Mouse (Mus musculus) forebrain, embryonic 15.5 days (tissue): Measurements from ENCODE around the gene 2300002M23Rik. TPM values are rescaled to one million over a fixed set of nuclear protein-coding genes. Genes with fewer than 3 reads are reported as not detected.

Source experiments
- ATAC-seq: fragments of 200-750 bp; cut with Nextera tagmentation; replicated peaks from 2 replicates; pipeline ENCODE4 v1.8.0; 2017; ENCODE audit warnings: mild to moderate bottlenecking, moderate TSS enrichment, moderate library complexity
- H3K27ac ChIP-seq: fragments of 300-500 bp; sonication (generic); replicated peaks from 2 replicates; pipeline ENCODE4 v1.5.1; 2015; ENCODE audit warnings: mild to moderate bottlenecking, inconsistent platforms
- H3K27me3 ChIP-seq: fragments of 300-500 bp; sonication (generic); 2 replicates; pipeline ENCODE4 v1.6.1; 2015; ENCODE audit warnings: inconsistent platforms
- H3K36me3 ChIP-seq: fragments of 300-500 bp; sonication (generic); 2 replicates; pipeline ENCODE4 v1.6.1; 2015; ENCODE audit warnings: mild to moderate bottlenecking, inconsistent platforms
- H3K4me1 ChIP-seq: fragments of 300-500 bp; sonication (generic); 2 replicates; pipeline ENCODE4 v1.6.1; 2015; ENCODE audit warnings: inconsistent platforms
- H3K4me2 ChIP-seq: fragments of 300-500 bp; sonication (generic); replicated peaks from 2 replicates; pipeline ENCODE4 v1.6.1; 2015; ENCODE audit warnings: mild to moderate bottlenecking, inconsistent platforms
- H3K4me3 ChIP-seq: fragments of 300-500 bp; sonication (generic); 2 replicates; pipeline ENCODE4 v1.5.1; 2015; ENCODE audit warnings: mild to moderate bottlenecking, inconsistent platforms
- H3K9ac ChIP-seq: fragments of 300-500 bp; sonication (generic); replicated peaks from 2 replicates; pipeline ENCODE4 v1.6.1; 2015; ENCODE audit warnings: mild to moderate bottlenecking, inconsistent platforms
- H3K9me3 ChIP-seq: fragments of 300-500 bp; sonication (generic); 2 replicates; pipeline ENCODE4 v1.6.1; 2016; ENCODE audit warnings: inconsistent platforms
- WGBS: fragments of 180-500 bp; shearing (Covaris S2); methylation state at CpG from one replicate; pipeline ENCODE4 v1.1.7; 2015; ENCODE audit warnings: mixed read lengths; 5-methylcytosine and 5-hydroxymethylcytosine counted together
- polyA plus RNA-seq: library from polyadenylated mRNA; unstranded; fragments of >200 nt; fragmentation: Nextera tagmentation; extraction: Ambion mirVana; gene quantifications from 2 replicates; pipeline ENCODE4 v1.2.1, GENCODE M21; 2015

2300002M23Rik gene
- not detected in 2 replicates for polyA plus RNA-seq

DNA sequence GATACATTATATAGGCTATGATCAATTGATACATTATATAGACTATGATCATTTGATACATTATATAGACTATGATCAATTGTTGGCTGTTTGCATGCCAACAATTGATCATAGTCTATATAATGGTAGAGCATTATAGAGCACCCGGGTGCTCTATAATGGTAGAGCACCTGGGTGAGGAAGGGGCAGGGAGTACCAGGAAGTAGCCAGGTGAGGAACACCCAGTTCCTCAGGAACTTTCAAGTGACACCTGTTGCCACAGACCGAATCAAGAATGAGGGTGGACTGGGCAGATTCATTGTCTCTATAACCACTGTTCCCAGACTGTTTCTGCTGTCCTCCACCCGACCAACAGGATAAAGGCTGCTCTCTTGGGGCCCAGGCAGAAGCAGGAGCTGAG lies at the start of gene 2300002M23Rik:
Gene 2300002M23Rik (plus strand): TSS at position 301 of the 400 bp plus-strand sequence.
- WGBS = 61% methylated on average over 3 of the region's 3 CpGs
- Histone ChIP-seq H3K9ac (no peak within 1 kb of the TSS), H3K4me3 (no peak within 1 kb of the TSS), H3K4me1 (peaks cover 13% of the 10 kb centered on the region), H3K9me3 (no peaks in the 10 kb centered on the region), H3K27ac (no peak within 1 kb of the TSS), H3K4me2 (no peak within 1 kb of the TSS), H3K36me3 (no peaks in the 10 kb centered on the region), H3K27me3 (no peaks in the 10 kb centered on the region)
- ATAC-seq = no peak

DNA sequence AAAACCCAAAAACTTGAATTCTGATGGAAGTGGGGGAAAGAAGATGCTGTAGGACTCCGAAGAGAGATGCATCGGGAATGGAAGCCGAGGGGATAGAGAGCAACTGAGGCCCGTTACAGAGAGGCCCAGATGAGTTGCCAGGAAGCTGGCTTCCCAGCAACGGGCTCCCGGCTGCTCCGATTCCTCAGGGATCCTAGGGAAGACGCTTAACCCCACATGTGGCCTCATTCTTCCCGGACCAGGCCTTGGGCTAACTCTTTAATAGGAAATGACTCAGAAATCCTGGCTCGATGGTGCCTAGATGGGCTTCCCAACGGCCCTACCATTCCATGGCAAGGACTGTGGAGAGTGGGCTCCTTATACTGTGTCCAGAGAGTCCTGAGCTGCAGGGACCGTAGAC lies 49.7 kb upstream of the 2300002M23Rik start:
- Histone ChIP-seq H3K36me3 (no peaks in the 10 kb centered on the region), H3K4me2 (peak overlapping the region; percentile 72), H3K27me3 (no peaks in the 10 kb centered on the region), H3K9me3 (no peaks in the 10 kb centered on the region), H3K4me1 (peaks cover 30% of the 10 kb centered on the region), H3K9ac (peak overlapping the region; percentile 49), H3K4me3 (peak overlapping the region; percentile 59), H3K27ac (0 out of 2 replicates have a peak overlapping the region, but pooled peaks have one; percentile 35)
- no peak for ATAC-seq
- whole genome bisulfite sequencing = 9% methylated on average over 12 of the region's 12 CpGs

DNA sequence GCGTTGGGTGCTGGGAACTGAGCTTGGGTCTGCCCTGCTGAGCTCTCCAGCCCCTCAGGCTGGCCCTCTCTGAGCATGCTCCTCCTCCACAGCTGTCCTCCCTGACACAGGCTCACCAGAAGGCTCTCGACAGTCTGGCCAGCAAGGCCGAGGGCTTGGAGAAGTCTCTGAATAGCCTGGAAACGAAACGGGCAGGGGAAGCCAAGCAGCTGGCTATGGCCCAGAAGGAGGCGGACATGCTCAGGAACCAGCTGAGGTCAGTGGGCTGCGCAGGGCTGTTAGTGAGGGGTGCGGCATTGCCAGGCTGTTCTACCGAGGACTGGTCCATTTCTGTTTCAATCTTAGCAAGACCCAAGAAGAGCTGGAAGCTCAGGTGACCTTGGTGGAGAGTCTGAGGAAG lies 42.9 kb upstream of the 2300002M23Rik start:
- WGBS = 89% methylated on average over 9 of the region's 9 CpGs
- Histone ChIP-seq H3K4me2 (no peak overlapping the region), H3K4me1 (no peaks in the 10 kb centered on the region), H3K9ac (no peak overlapping the region), H3K27ac (no peak overlapping the region), H3K27me3 (no peaks in the 10 kb centered on the region), H3K4me3 (no peak overlapping the region), H3K9me3 (no peaks in the 10 kb centered on the region), H3K36me3 (no peaks in the 10 kb centered on the region)
- ATAC-seq = no peak

DNA sequence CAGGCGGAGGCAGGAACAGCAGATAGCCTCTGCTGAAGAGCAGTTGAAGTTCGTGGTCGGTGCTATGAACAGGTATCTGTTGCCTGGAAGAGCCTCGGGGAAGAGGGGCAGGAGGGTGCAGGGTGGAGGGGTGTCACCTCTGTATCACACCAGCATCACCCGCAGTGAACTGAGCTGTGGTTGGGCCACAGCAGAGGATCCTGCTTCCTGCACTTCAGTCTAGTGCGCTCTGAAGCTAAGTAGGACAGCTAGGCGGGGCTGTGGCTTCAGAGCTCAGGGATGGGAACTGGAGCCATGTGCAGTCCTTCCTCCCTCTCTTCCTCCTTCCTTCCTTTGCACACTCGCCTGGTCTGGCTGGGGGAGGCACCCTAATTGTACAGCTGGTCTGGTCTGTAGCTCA lies 40.6 kb upstream of the 2300002M23Rik start:
- Histone ChIP-seq H3K4me1 (no peaks in the 10 kb centered on the region), H3K27ac (no peak overlapping the region), H3K4me2 (no peak overlapping the region), H3K36me3 (no peaks in the 10 kb centered on the region), H3K4me3 (no peak overlapping the region), H3K9ac (no peak overlapping the region), H3K27me3 (no peaks in the 10 kb centered on the region), H3K9me3 (no peaks in the 10 kb centered on the region)
- 80% methylated on average over 8 of the region's 8 CpGs for WGBS
- no peak for ATAC-seq

DNA sequence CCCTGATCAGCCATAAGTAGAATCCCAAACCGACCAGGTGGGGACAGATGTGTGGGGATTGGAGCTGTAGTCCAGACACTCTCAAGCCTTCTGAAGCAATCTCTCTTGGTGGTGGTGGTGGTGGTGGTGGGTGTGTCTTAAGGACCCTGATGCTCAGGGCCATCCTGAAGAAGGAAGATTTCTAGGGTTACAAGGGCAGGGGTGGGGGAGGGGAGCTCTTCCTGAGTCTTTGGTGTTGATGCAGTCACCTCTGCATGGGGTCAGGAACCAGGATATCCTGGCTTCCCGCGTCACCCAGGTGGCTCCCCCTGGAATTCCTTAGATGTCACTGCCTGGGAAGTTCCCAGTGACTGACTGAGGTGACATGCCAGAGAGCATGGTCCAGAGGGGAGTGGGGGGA lies 34.9 kb upstream of the 2300002M23Rik start:
- H3K4me3 ChIP-seq = no peak overlapping the region
- no peak for ATAC-seq
- H3K4me1 ChIP-seq = no peaks in the 10 kb centered on the region
- no peaks in the 10 kb centered on the region for H3K36me3 ChIP-seq
- H3K9ac ChIP-seq = no peak overlapping the region
- no peak overlapping the region for H3K27ac ChIP-seq
- no peaks in the 10 kb centered on the region for H3K9me3 ChIP-seq
- H3K27me3 ChIP-seq = no peaks in the 10 kb centered on the region
- 25% methylated on average over 3 of the region's 3 CpGs for WGBS
- no peak overlapping the region for H3K4me2 ChIP-seq

DNA sequence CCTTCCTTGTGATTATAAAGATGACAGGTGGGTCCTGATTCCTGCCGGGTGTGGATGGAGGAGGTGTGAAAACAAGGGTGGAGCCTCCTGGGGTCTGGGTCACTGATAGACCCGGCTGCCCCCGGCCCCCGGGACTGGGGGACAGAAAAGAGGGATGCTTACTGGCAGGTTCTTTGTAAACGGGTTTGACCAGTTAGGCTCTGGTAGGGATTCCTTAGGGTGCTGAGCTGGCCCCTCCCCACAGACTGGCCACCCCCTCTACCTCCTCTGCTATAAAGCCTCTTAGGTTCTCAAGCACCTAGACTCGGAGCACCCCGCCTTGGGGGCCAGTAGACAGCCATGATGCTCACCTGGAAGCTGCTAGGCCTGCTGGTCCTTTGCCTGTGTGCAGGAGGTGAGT lies 34.3 kb upstream of the 2300002M23Rik start, which contains the start of gene Psors1c2:
Gene Psors1c2 (plus strand): TSS at position 301 of the 400 bp plus-strand sequence.
- ATAC-seq = no peak
- no peaks in the 10 kb centered on the region for H3K9me3 ChIP-seq

DNA sequence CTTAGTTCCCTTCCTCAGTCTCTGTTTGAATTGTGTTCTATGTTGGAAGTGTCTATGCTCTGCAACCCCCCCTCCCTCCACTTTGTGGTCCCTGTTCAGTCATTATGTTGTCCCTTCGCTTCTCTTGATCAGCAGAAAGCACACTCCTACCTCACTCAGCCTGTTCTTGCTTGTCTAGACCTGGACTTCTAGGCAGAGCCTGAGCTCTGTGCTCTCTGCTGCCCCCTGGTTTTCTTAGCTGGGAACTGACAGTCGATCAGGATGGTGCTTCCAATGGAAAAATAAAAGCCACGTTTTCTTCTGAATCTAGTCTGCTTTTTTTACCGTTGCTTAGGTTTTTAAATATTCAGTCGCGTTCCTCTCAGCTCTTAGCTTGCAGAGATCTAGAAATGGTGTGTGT lies 32.9 kb upstream of the 2300002M23Rik start:
- 11% methylated on average over 6 of the region's 6 CpGs for WGBS
- no peak overlapping the region for H3K27ac ChIP-seq
- no peak overlapping the region for H3K9ac ChIP-seq
- no peak overlapping the region for H3K4me2 ChIP-seq
- no peaks in the 10 kb centered on the region for H3K27me3 ChIP-seq
- H3K9me3 ChIP-seq = no peaks in the 10 kb centered on the region
- no peak overlapping the region for H3K4me3 ChIP-seq
- no peaks in the 10 kb centered on the region for H3K4me1 ChIP-seq
- ATAC-seq = peak; percentile 58; the same call in 1 of the 2 replicates
- H3K36me3 ChIP-seq = no peaks in the 10 kb centered on the region

More for the DNA sequence above, 34.3 kb upstream of the 2300002M23Rik start, which contains the start of gene Psors1c2:
- Histone ChIP-seq H3K4me1 (no peaks in the 10 kb centered on the region), H3K9ac (no peak within 1 kb of the TSS), H3K4me2 (no peak within 1 kb of the TSS), H3K4me3 (no peak within 1 kb of the TSS), H3K36me3 (no peaks in the 10 kb centered on the region), H3K27me3 (no peaks in the 10 kb centered on the region), H3K27ac (no peak within 1 kb of the TSS)
- WGBS = 60% methylated on average over 4 of the region's 7 CpGs

DNA sequence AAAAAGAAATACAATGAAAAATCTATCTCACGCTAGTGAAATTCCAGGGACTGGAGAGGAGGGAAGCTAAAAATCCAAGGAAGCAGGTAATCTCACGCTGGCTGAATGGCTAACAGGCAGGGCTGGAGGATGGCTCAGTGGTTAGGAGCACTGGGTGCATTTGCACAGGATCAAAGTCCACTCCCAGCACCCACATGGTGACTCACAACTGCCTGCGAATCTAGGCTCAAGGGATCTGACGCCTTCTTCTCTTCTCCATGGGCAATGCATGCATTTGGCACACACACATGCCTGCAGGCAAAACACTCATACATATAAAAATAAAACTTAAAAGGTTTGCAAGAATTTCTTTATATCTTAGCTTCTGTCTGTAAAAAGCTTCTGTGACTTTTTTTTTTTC lies 29.8 kb upstream of the 2300002M23Rik start:
- Histone ChIP-seq H3K4me2 (no peak overlapping the region), H3K27me3 (no peaks in the 10 kb centered on the region), H3K36me3 (no peaks in the 10 kb centered on the region), H3K4me1 (no peaks in the 10 kb centered on the region), H3K27ac (no peak overlapping the region), H3K9ac (no peak overlapping the region), H3K4me3 (no peak overlapping the region), H3K9me3 (no peaks in the 10 kb centered on the region)
- ATAC-seq = no peak
- 91% methylated on average over 4 of the region's 4 CpGs for WGBS

DNA sequence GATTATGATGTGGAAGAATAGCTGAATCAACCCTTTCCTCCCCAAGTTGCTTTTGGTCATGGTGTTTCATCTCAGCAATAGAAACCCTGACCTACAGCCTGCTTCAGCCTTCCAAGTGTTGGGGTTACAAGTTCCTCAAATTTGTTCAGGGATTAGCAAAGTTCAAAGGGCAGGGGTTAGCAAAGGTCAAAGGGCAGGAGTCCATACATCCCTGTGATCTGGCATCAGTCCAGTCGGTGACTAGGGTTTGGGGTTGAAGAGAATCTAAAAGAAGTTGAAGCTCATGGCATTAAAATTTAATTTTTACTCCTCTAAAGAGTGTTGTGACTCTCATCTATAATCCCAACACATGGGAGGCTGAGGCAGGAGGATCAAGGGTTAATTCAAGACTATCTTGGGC lies 28.8 kb upstream of the 2300002M23Rik start:
- Histone ChIP-seq H3K4me2 (no peak overlapping the region), H3K4me3 (no peak overlapping the region), H3K27me3 (no peaks in the 10 kb centered on the region), H3K9me3 (no peaks in the 10 kb centered on the region), H3K4me1 (0 out of 2 replicates have a peak, but pooled peaks cover 3% of the 10 kb centered on the region), H3K9ac (no peak overlapping the region), H3K36me3 (no peaks in the 10 kb centered on the region), H3K27ac (no peak overlapping the region)
- WGBS = 86% methylated on average over 1 of the region's 1 CpGs
- ATAC-seq = no peak

DNA sequence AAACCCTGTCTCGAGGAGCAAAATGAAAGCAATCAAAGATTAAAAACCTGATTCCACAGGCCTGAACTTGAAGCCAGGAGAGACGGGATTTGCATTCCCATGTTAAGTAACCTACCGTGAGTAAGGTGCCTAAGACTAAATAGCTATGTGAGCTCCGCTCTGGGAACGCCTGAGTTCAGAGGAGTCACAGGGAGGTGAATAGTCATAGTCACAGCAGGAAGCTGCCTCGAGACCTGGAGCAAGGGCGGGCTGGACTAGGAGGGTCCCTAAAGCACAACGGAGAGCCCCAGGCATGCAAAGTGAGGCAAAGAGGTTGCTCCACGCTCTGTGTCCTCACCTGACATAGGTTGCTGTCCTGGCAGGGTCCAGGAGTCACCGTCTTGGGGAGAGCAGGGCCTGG lies 27.7 kb upstream of the 2300002M23Rik start:
- Histone ChIP-seq H3K36me3 (no peaks in the 10 kb centered on the region), H3K4me3 (no peak overlapping the region), H3K9me3 (no peaks in the 10 kb centered on the region), H3K9ac (no peak overlapping the region), H3K27ac (no peak overlapping the region), H3K4me2 (no peak overlapping the region), H3K4me1 (0 out of 2 replicates have a peak, but pooled peaks cover 3% of the 10 kb centered on the region), H3K27me3 (no peaks in the 10 kb centered on the region)
- WGBS = 60% methylated on average over 10 of the region's 10 CpGs
- ATAC-seq = no peak

DNA sequence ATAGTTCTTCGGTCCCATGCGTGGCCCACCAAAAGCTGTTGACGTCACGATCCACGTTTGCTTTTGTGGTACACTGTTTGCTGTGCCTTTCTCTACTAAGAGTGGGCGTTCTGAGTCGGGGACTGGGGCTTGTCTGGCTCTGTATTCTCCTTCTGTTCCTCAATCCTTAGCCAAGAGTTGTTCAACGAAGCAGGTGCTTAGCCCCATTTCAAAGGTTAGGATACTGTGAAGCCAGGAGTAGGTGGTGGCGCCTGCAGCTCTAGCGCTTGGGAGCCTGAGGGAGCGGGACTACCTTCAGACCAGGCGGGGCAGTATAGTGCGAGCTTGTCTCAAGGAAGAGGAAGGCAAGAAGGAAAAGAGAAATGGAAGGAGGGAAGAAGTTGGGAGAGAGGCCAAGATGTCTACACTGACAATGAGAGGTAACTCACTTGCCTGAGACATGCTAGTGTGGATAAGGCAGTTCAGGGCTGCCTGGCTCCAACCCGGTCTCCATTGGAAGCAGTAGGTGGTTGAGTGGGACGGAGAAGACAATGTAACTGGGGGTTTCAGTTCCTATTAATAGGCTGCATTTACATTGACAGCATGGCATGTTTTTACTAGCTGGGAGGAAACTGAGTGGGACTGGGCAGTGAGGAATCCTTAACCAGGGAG lies 24.4 kb upstream of the 2300002M23Rik start:
- H3K4me2 ChIP-seq = no peak overlapping the region
- H3K27ac ChIP-seq = no peak overlapping the region
- H3K9me3 ChIP-seq = no peaks in the 10 kb centered on the region
- ATAC-seq = no peak
- no peaks in the 10 kb centered on the region for H3K27me3 ChIP-seq
- H3K4me1 ChIP-seq = 0 out of 2 replicates have a peak, but pooled peaks cover 3% of the 10 kb centered on the region
- H3K4me3 ChIP-seq = no peak overlapping the region
- WGBS = 73% methylated on average over 15 of the region's 15 CpGs
- no peaks in the 10 kb centered on the region for H3K36me3 ChIP-seq
- no peak overlapping the region for H3K9ac ChIP-seq

DNA sequence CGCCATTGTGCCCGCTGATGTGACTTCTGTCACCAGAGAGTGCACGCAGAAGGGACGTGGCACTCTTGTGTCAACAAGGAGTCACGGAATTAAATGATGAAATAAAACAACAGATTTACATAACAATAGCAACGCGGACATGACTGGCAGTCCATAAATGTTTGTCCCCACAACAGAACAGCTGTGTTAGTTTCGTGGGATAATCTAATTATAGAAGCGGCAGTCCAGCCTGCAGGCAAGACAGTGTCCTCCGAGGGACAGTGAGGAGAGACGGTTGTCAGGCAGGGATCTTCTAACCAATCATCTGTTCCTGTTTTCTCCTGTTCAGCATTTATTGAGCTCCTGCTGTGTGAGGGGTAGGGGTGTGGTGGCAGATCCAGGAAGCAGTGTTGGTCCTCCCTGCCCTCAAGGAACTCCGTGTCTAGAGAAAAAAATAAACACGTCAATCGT lies 23.8 kb upstream of the 2300002M23Rik start:
- Histone ChIP-seq H3K4me2 (no peak overlapping the region), H3K36me3 (no peaks in the 10 kb centered on the region), H3K9ac (no peak overlapping the region), H3K27me3 (no peaks in the 10 kb centered on the region), H3K4me1 (0 out of 2 replicates have a peak, but pooled peaks cover 3% of the 10 kb centered on the region), H3K4me3 (no peak overlapping the region), H3K27ac (no peak overlapping the region), H3K9me3 (no peaks in the 10 kb centered on the region)
- ATAC-seq = no peak
- 37% methylated on average over 14 of the region's 14 CpGs for WGBS

DNA sequence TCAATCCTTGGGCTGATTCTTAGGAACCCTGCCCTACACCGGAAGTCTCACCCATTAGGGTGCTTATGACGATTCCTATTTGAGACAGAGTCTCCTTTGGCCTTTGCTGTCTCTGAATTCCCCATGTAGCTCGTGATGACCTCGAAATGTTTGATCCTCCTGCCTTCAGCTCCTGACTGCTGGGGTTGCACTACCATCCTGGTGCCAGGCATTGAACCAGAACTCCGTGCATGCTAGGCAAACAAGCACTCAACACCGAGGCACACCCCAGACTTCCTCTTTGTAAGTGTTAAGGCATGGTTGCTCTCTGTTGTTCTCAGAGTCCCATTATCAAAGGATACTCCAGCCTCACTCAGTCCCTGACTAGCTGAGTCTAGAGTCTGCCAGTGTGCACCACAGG lies 23.2 kb upstream of the 2300002M23Rik start:
- no peak for ATAC-seq
- 88% methylated on average over 6 of the region's 6 CpGs for WGBS
- Histone ChIP-seq H3K4me3 (no peak overlapping the region), H3K9me3 (no peaks in the 10 kb centered on the region), H3K36me3 (no peaks in the 10 kb centered on the region), H3K9ac (no peak overlapping the region), H3K27me3 (no peaks in the 10 kb centered on the region), H3K4me1 (0 out of 2 replicates have a peak, but pooled peaks cover 3% of the 10 kb centered on the region), H3K27ac (no peak overlapping the region), H3K4me2 (no peak overlapping the region)
